Mouse (Mus musculus): ENCODE results near the gene Plekha6.

DNA sequence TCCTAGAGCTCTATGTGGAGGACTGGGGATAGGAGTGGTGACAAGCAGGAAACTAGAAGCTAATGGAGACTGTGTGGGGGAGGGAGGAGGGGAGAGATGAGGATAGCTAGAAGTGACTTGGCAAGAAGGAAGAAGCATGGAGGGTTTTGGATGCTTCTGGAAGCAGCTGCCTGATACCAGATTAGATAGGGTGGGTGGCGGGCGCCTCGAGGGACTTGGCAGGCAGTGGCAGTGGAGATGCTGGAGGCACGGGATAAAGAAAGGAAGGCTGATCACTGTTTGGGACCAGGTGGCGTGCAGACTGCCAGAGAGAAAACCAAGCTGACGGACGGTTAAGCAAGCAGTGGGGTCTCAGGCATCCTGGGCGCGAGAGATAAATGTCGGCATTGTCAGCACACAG lies 147.9 kb downstream of the Plekha6 start:
- TF ChIP-seq POLR2A (IDR thresholded peaks at IDR 0.05; ENCODE audit: low read depth, low read length): no peak
- TF ChIP-seq CTCF (IDR thresholded peaks at IDR 0.05; ENCODE audit: extremely low read depth, insufficient read length, insufficient replicate concordance, low read depth, low read length): no peak

Measured in small intestine, adult 2 months (tissue).